Mouse (Mus musculus) liver, adult 2 months (tissue): ENCODE results near the gene Tedc2.

Experiments used
- CTCF ChIP-seq: fragments of 200-500 bp; IDR thresholded peaks from 2 replicates; pipeline ENCODE4 v1.5.1; 2011; ENCODE audit warnings: low read depth, low read length, control low read depth
- POLR2A ChIP-seq: fragments of 200-500 bp; IDR thresholded peaks from 2 replicates; pipeline ENCODE4 v1.6.1; 2011; ENCODE audit warnings: low read length, control low read depth; ENCODE audit not compliant: insufficient read depth; ENCODE audit errors: extremely low read depth

GRCm38 (mm10) chr17:24209043-24209915 lies 11.4 kb downstream of the Tedc2 start, which contains the start of gene Ntn3:
- TF ChIP-seq CTCF = no peak
- TF ChIP-seq POLR2A = no peak
